Mouse (Mus musculus) heart, embryonic 16.5 days (tissue): ENCODE measurements around the gene Tmem74b. TPM values are rescaled to one million over a fixed set of nuclear protein-coding genes. Genes with fewer than 3 reads are reported as not detected.

ENCODE experiments used
- ATAC-seq: fragments of 200-750 bp; cut with Nextera tagmentation; replicated peaks from 2 replicates; pipeline ENCODE4 v1.8.0; 2017; ENCODE audit warnings: moderate number of reproducible peaks; ENCODE audit not compliant: insufficient read depth, low FRiP score; ENCODE audit errors: extremely low read depth
- H3K27ac ChIP-seq: fragments of 300-500 bp; sonication (generic); 2 replicates; pipeline ENCODE4 v1.5.1; 2014; ENCODE audit warnings: mild to moderate bottlenecking, low read length, control low read depth, moderate library complexity
- H3K27me3 ChIP-seq: fragments of 300-500 bp; sonication (generic); 2 replicates; pipeline ENCODE4 v1.6.1; 2014; ENCODE audit warnings: low read length, mixed read lengths; ENCODE audit not compliant: control insufficient read depth, insufficient read depth
- H3K36me3 ChIP-seq: fragments of 300-500 bp; sonication (generic); 2 replicates; pipeline ENCODE4 v1.6.1; 2014; ENCODE audit not compliant: control insufficient read depth, insufficient read depth
- H3K4me1 ChIP-seq: fragments of 300-500 bp; sonication (generic); 2 replicates; pipeline ENCODE4 v1.6.1; 2014; ENCODE audit warnings: low read length, mixed read lengths; ENCODE audit not compliant: control insufficient read depth, insufficient read depth
- H3K4me2 ChIP-seq: fragments of 300-500 bp; sonication (generic); 2 replicates; pipeline ENCODE4 v1.6.1; 2014; ENCODE audit warnings: low read depth, mild to moderate bottlenecking, control low read depth, low read length
- H3K4me3 ChIP-seq: fragments of 300-500 bp; sonication (generic); 2 replicates; pipeline ENCODE4 v1.5.1; 2014; ENCODE audit warnings: mild to moderate bottlenecking, control low read depth, low read length
- H3K9ac ChIP-seq: fragments of 300-500 bp; sonication (generic); 2 replicates; pipeline ENCODE4 v1.6.1; 2014; ENCODE audit warnings: low read length, control low read depth
- H3K9me3 ChIP-seq: fragments of 300-500 bp; sonication (generic); replicated peaks from 2 replicates; pipeline ENCODE4 v1.6.1; 2016; ENCODE audit warnings: low read length; ENCODE audit not compliant: control insufficient read depth
- WGBS: fragments of 180-500 bp; shearing (Covaris S2); extraction: QIAGEN DNeasy Blood & Tissue Kit; methylation state at CpG from one replicate; pipeline ENCODE4 v1.1.7; 2014; 5-methylcytosine and 5-hydroxymethylcytosine counted together
- polyA plus RNA-seq: library from polyadenylated mRNA; unstranded; fragments of >200 nt; fragmentation: Nextera tagmentation; extraction: Ambion mirVana; gene quantifications from 2 replicates; pipeline ENCODE4 v1.2.1, GENCODE M21; 2015

Tmem74b gene
- polyA plus RNA-seq, 1 experiment from 2014 or later = 3.1 TPM

DNA sequence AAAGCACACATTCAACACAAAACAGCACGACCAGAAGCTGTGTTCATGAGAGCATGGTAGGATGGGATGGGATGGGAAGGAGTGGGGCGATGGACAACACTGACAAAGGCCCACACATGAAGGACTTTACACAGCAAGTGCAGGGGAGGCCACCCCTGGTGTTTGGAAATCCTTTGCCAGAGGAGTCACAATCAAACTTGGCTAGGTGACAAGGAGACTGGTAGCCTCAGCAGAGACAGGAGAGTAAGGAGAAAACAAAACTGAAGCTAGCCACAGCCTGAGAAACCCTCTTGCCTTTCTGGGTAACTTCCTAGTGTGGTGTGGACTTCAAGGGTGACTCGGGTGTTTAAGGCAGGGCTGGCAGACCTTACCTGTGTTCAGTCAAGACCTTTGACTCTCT, 37.3 kb downstream of the Tmem74b start:
- Histone ChIP-seq H3K9ac (no peak overlapping the region), H3K4me2 (no peak overlapping the region), H3K4me1 (peaks cover 17% of the 10 kb centered on the region), H3K9me3 (no peaks in the 10 kb centered on the region), H3K27me3 (no peaks in the 10 kb centered on the region), H3K4me3 (no peak overlapping the region), H3K36me3 (peaks cover under 1% of the 10 kb centered on the region; the same call in 1 of the 2 replicates), H3K27ac (no peak overlapping the region)
- WGBS = 91% methylated on average over 3 of the region's 3 CpGs
- no peak for ATAC-seq

DNA sequence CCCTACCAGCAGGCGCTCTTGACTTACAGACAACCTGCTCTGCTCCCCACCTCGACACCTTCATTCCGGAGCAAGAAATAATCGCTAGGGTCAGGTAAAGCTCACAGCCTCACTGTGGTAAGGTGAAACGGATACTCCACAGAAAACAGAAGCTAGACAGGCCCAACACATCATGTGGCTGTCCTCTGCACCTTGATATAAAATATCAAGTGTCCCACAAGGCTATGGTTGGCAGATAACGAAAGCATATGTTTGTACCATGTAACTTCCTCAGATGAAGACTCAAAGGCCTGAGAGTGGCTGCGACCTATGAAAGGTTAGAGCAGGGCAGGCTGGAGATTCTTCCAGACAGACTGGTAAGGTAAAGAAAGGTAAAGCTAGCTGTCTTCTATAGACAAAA, 37.7 kb downstream of the Tmem74b start:
- Histone ChIP-seq H3K9ac (no peak overlapping the region; the same call in 1 of the 2 replicates), H3K9me3 (no peaks in the 10 kb centered on the region), H3K4me1 (peaks cover 17% of the 10 kb centered on the region), H3K4me3 (no peak overlapping the region), H3K27ac (no peak overlapping the region), H3K27me3 (no peaks in the 10 kb centered on the region), H3K36me3 (no peaks in the 10 kb centered on the region), H3K4me2 (no peak overlapping the region)
- ATAC-seq = no peak
- WGBS = 89% methylated on average over 7 of the region's 7 CpGs

DNA sequence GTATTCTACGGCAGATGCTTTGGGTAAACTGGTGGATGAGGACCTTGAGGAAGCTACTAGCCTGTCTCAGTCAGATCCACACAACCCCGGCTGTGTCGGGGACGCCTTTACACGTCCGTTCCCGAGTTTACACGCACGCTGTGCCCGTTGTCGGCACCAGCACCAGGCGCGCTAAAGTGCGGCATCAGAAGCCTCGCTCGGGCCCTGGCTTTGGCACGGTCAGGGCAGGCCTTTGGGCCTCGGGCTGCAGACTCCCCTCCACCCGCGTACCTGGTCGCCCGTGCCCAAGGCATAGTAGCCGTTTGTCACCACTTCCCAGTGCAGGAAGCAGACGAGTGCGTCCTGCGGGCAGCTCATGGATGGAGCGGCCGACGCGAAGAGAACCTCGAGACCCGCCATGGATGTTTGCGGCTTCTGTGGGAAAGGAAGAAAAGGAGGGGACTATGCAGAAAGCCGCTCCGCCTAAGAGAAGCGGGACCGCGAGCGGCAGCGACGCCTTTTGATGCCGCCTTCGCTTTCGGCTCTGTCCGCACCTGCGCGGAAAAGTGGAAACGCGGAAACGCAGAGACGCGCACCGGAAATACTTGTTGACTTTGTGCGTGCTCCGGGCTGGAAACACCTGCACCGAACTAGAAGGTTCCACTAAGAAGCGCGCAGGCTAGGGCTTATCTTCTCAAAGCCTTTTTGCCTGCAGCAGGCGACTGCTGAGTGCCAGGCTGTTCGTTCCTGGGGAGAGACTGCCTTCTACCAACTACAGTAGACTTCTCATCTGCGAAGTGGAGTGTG, 39.1 kb downstream of the Tmem74b start:
- peak; percentile 86 for ATAC-seq
- Histone ChIP-seq H3K9ac (peak overlapping the region; percentile 94), H3K4me3 (peak overlapping the region; percentile 83), H3K4me2 (peak overlapping the region; percentile 89), H3K9me3 (no peaks in the 10 kb centered on the region), H3K36me3 (no peaks in the 10 kb centered on the region), H3K27ac (peak overlapping the region; percentile 69), H3K4me1 (peaks cover 17% of the 10 kb centered on the region), H3K27me3 (no peaks in the 10 kb centered on the region; the same call in 1 of the 2 replicates)
- under 1% methylated on average over 61 of the region's 61 CpGs for WGBS

DNA sequence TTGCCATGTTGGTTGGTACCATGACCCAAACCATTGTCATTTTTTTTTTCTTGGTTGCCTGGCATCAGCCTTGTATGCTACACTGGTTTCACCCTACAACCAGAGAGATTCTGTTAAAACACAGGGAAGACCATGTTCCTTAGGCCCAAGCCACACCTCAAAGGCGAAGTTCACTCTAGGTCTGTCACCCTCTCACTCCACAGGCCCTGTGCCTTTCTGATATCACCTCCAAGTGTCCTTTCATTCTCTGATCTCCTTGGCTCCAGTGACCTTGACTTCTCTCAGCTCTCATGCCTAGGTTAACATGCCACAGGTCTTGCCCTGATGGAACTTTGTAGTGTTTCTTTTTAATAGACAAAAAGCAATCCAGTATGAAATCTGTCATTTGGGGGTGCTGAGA, 40.3 kb downstream of the Tmem74b start:
- Histone ChIP-seq H3K9ac (no peak overlapping the region), H3K4me2 (no peak overlapping the region), H3K9me3 (no peaks in the 10 kb centered on the region), H3K27me3 (no peaks in the 10 kb centered on the region; the same call in 1 of the 2 replicates), H3K27ac (no peak overlapping the region), H3K4me3 (no peak overlapping the region), H3K36me3 (no peaks in the 10 kb centered on the region), H3K4me1 (peaks cover 17% of the 10 kb centered on the region)
- WGBS = 83% methylated on average over 1 of the region's 1 CpGs
- ATAC-seq = no peak

DNA sequence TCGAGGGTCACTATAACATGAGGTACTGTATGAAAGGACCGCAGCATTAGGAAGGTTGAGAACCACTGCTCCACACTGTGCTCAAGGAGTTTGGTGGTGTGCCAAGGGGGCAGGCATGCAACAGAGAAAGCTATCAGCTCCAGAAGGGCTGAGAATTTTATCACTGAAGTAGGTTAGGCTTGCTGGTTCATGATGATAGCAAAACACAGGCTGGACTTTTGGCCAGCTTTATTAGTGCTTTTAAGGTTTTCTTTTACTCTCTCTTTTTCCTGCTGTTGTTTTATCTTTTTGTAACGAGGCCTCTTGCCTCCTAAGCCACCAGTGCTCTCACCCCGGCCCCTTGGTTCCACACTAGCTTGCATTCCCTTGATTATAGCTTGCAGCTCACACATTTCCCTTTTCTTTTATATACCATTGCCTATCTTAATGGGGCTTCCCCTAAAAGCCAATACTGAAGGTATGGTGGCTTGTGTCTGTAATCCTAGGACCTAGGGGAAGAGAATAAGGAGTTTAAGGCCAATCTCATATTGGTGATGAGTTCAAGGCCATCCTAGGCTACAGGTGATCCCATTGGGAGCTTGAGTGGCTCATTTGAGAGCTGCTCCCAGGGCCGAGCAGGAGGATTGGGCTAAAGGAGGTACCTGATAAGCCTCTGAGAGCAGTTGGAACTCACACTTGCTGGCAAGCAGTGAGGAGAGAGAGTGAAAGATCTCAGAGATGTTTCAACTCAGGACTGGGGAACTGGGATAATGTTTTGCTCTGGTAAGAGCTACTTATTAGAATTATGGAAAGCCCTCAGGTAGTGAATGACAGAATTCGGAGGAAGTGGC, 41.3 kb downstream of the Tmem74b start:
- Histone ChIP-seq H3K27ac (no peak overlapping the region), H3K9ac (no peak overlapping the region), H3K4me3 (no peak overlapping the region), H3K4me2 (no peak overlapping the region), H3K9me3 (no peaks in the 10 kb centered on the region), H3K36me3 (no peaks in the 10 kb centered on the region), H3K4me1 (peaks cover 17% of the 10 kb centered on the region), H3K27me3 (peaks cover 4% of the 10 kb centered on the region)
- WGBS = 55% methylated on average over 6 of the region's 6 CpGs
- no peak for ATAC-seq

DNA sequence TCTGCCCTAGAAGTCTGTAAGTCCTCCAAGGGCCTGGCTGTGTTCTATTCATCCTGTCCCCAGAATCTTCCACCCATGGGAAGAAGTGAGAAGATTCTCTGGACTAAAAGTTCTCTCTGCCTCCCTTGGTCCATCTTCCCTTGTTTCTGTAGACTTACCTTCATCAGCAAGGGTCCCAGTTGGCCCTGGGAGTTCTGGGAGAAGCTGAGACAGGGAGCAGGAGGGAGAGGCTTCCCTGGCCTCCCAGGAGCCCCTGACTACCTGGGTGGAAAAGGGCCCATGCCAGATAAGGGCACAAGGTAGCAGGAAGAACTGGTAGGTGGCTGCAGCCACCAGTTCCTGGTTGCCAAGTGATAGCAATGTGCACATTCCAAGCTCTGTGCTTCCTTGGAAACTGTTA, 42.0 kb downstream of the Tmem74b start, which contains the start of gene Psmf1:
Gene Psmf1, minus strand, starts transcription at position 342 of the 400 bp plus-strand sequence.
- no peak for ATAC-seq
- Histone ChIP-seq H3K36me3 (no peaks in the 10 kb centered on the region), H3K9me3 (no peaks in the 10 kb centered on the region), H3K9ac (no peak within 1 kb of the TSS), H3K4me2 (no peak within 1 kb of the TSS), H3K4me3 (no peak within 1 kb of the TSS), H3K27me3 (peaks cover 4% of the 10 kb centered on the region), H3K4me1 (peaks cover 17% of the 10 kb centered on the region), H3K27ac (no peak within 1 kb of the TSS)

DNA sequence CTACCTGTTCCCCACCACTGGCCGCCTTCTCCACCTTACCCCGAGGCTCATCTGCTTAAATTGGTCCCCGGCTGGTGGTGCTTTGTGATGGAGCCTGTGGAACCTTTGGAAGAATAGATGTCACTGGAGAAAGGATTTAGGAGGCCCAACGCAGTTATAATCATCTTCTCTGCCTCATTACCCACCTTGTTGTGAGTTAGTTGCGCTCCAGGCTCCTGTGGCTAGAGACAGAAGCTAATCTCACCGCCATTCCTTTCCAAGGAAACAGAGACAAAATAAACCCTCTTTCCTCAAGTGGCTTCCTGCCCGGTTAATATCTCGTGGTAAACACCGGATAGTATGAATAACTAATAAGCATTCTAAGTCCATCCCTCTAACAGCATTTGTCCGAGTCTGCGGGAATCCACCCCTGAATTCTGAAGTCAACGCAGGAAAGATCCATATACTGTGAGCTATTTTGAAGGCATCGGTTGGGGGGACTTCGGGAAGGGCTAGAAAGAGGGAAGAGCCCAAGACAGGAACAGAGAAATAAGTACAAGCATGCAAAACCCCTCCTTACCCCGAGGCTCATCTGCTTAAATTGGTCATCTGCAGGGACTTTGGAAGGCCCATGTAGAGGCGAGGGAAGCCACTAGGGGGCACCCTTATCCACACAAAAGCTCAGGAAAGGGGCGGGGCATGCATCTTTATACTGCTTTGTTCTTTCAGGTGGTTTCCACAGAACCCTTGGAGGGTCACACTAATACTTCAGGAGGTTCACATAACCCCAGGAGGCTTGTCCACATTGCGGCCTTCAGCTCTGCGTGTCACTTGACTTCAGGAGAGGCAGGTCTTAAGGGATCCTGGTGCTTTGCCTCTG, 46.3 kb downstream of the Tmem74b start:
- Histone ChIP-seq H3K27me3 (peaks cover 4% of the 10 kb centered on the region), H3K4me3 (no peak overlapping the region), H3K9me3 (no peaks in the 10 kb centered on the region), H3K27ac (no peak overlapping the region), H3K9ac (no peak overlapping the region), H3K4me1 (no peaks in the 10 kb centered on the region), H3K36me3 (no peaks in the 10 kb centered on the region), H3K4me2 (no peak overlapping the region)
- ATAC-seq = no peak
- WGBS = 36% methylated on average over 19 of the region's 19 CpGs

DNA sequence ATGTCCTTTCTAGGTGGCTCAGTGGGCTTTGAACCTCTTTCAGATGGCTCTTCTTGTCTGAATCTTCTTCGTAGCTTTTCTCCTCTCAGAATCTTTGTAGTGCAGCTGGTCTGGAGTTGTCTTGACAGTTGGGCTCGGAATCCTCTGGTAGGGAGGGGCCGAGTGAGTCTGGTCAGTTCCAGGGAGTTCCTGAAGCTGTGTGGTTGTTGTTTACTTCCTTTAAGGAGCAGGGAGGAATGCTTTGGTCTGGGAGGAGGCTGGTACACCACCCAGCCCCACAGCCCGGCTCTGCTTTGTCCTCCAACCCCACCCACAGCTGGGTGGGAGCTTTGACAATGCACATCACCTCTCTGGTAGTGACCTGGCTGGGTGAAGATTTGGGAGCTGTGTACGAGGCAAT, 49.5 kb downstream of the Tmem74b start:
- H3K4me3 ChIP-seq = no peak overlapping the region
- H3K27me3 ChIP-seq = peaks cover 4% of the 10 kb centered on the region; the same call in 1 of the 2 replicates
- no peak for ATAC-seq
- no peak overlapping the region for H3K27ac ChIP-seq
- H3K9ac ChIP-seq = no peak overlapping the region
- H3K4me1 ChIP-seq = no peaks in the 10 kb centered on the region
- H3K4me2 ChIP-seq = no peak overlapping the region
- 55% methylated on average over 5 of the region's 5 CpGs for WGBS
- no peaks in the 10 kb centered on the region for H3K36me3 ChIP-seq
- H3K9me3 ChIP-seq = no peaks in the 10 kb centered on the region
